Mouse (Mus musculus) heart, embryonic 11.5 days (tissue): Measurements from ENCODE around the gene Olfr776. TPM values are rescaled to one million over a fixed set of nuclear protein-coding genes. Genes with fewer than 3 reads are reported as not detected.
"Not testable (repeated sequence)": the region's sequence is repeated elsewhere in the genome, so short reads cannot be mapped to it uniquely, and the experiment has no call there.

Source experiments
- ATAC-seq: fragments of 200-750 bp; cut with Nextera tagmentation; replicated peaks from 2 replicates; pipeline ENCODE4 v1.8.0; 2017; ENCODE audit warnings: moderate library complexity; ENCODE audit not compliant: insufficient number of reproducible peaks, low FRiP score, low TSS enrichment
- H3K27ac ChIP-seq: fragments of 300-500 bp; sonication (generic); 2 replicates; pipeline ENCODE4 v1.5.1; 2014; ENCODE audit warnings: mild to moderate bottlenecking, low read depth, low read length
- H3K27me3 ChIP-seq: fragments of 300-500 bp; sonication (generic); 2 replicates; pipeline ENCODE4 v1.6.1; 2014; ENCODE audit warnings: mild to moderate bottlenecking, low read length, mixed read lengths; ENCODE audit not compliant: control insufficient read depth, insufficient read depth
- H3K36me3 ChIP-seq: fragments of 300-500 bp; sonication (generic); 2 replicates; pipeline ENCODE4 v1.6.1; 2014; ENCODE audit warnings: mild to moderate bottlenecking, low read length, moderate library complexity, mixed read lengths; ENCODE audit not compliant: control insufficient read depth, insufficient read depth
- H3K4me1 ChIP-seq: fragments of 300-500 bp; sonication (generic); 2 replicates; pipeline ENCODE4 v1.6.1; 2014; ENCODE audit warnings: low read length; ENCODE audit not compliant: control insufficient read depth, insufficient read depth
- H3K4me2 ChIP-seq: fragments of 300-500 bp; sonication (generic); 2 replicates; pipeline ENCODE4 v1.6.1; 2014; ENCODE audit warnings: mild to moderate bottlenecking, moderate library complexity
- H3K4me3 ChIP-seq: fragments of 300-500 bp; sonication (generic); 2 replicates; pipeline ENCODE4 v1.5.1; 2014; ENCODE audit warnings: low read depth, low read length
- H3K9ac ChIP-seq: fragments of 300-500 bp; sonication (generic); 2 replicates; pipeline ENCODE4 v1.6.1; 2014; ENCODE audit warnings: mild to moderate bottlenecking, low read depth, low read length, moderate library complexity
- H3K9me3 ChIP-seq: fragments of 300-500 bp; sonication (generic); replicated peaks from 2 replicates; pipeline ENCODE4 v1.6.1; 2016; ENCODE audit warnings: low read length; ENCODE audit not compliant: control insufficient read depth
- WGBS: fragments of 180-500 bp; shearing (Covaris S2); extraction: QIAGEN DNeasy Blood & Tissue Kit; methylation state at CpG from one replicate; pipeline ENCODE4 v1.1.7; 2014; ENCODE audit not compliant: insufficient replicate concordance; 5-methylcytosine and 5-hydroxymethylcytosine counted together
- polyA plus RNA-seq: library from polyadenylated mRNA; unstranded; fragments of >200 nt; fragmentation: Nextera tagmentation; extraction: Ambion mirVana; gene quantifications from 2 replicates; pipeline ENCODE4 v1.2.1, GENCODE M21; 2014

The Olfr776 gene
- not detected in 2 replicates for polyA plus RNA-seq

- Histone ChIP-seq H3K27me3 (no peaks in the 10 kb centered on the region), H3K4me3 (no peak within 1 kb of the TSS), H3K9ac (no peak within 1 kb of the TSS), H3K4me1 (no peaks in the 10 kb centered on the region), H3K36me3 (no peaks in the 10 kb centered on the region), H3K4me2 (no peak within 1 kb of the TSS), H3K27ac (no peak within 1 kb of the TSS), H3K9me3 (no peaks in the 10 kb centered on the region)
- no peak for ATAC-seq
Measured at GRCm38 (mm10) chr10:129258827-129259226, at the start of gene Olfr776. Gene Olfr776 (plus strand): TSS chr10:129259127.

- Histone ChIP-seq H3K9ac (no peak overlapping the region), H3K4me2 (no peak overlapping the region), H3K27me3 (no peaks in the 10 kb centered on the region), H3K27ac (no peak overlapping the region), H3K9me3 (no peaks in the 10 kb centered on the region; the same call in 1 of the 2 replicates), H3K4me1 (no peaks in the 10 kb centered on the region), H3K36me3 (no peaks in the 10 kb centered on the region), H3K4me3 (no peak overlapping the region)
- WGBS, result 74% methylated on average over 1 of the region's 1 CpGs
- ATAC-seq, result no peak
Measured at GRCm38 (mm10) chr10:129230737-129231136, 28.2 kb upstream of the Olfr776 start.

- H3K27ac ChIP-seq, result no peak within 1 kb of the TSS
- no peak within 1 kb of the TSS for H3K4me3 ChIP-seq
- H3K4me2 ChIP-seq, result no peak within 1 kb of the TSS
- no peak for ATAC-seq
- 67% methylated on average over 2 of the region's 2 CpGs for WGBS
- H3K9ac ChIP-seq, result no peak within 1 kb of the TSS
- H3K4me1 ChIP-seq, result no peaks in the 10 kb centered on the region
- H3K27me3 ChIP-seq, result no peaks in the 10 kb centered on the region
- H3K36me3 ChIP-seq, result no peaks in the 10 kb centered on the region
- H3K9me3 ChIP-seq, result no peaks in the 10 kb centered on the region
Measured at GRCm38 (mm10) chr10:129235904-129236303, 23.0 kb upstream of the Olfr776 start, which contains the start of gene Olfr774. Gene Olfr774 (plus strand): TSS chr10:129236204.

GRCm38 (mm10) chr10:129248112-129248511 is 10.8 kb upstream of the Olfr776 start, which contains the start of gene Olfr775:
Gene Olfr775 (plus strand): TSS chr10:129248412.
- no peak for ATAC-seq

GRCm38 (mm10) chr10:129271081-129271535 is 12.2 kb downstream of the Olfr776 start, which contains the start of gene Olfr777:
Gene Olfr777 (minus strand): TSS chr10:129271485.
- ATAC-seq, result no peak

More at GRCm38 (mm10) chr10:129248112-129248511, 10.8 kb upstream of the Olfr776 start, which contains the start of gene Olfr775:
- Histone ChIP-seq H3K4me1 (no peaks in the 10 kb centered on the region), H3K27ac (no peak within 1 kb of the TSS), H3K36me3 (no peaks in the 10 kb centered on the region), H3K27me3 (no peaks in the 10 kb centered on the region), H3K4me2 (no peak within 1 kb of the TSS), H3K9ac (no peak within 1 kb of the TSS), H3K9me3 (no peaks in the 10 kb centered on the region), H3K4me3 (no peak within 1 kb of the TSS)
- WGBS, result 69% methylated on average over 3 of the region's 3 CpGs

GRCm38 (mm10) chr10:129312973-129313372 is 54.0 kb downstream of the Olfr776 start:
- not testable (repeated sequence) for H3K4me1 ChIP-seq, H3K4me3 ChIP-seq, H3K9me3 ChIP-seq, ATAC-seq, H3K36me3 ChIP-seq, H3K4me2 ChIP-seq, H3K27me3 ChIP-seq, H3K9ac ChIP-seq, H3K27ac ChIP-seq
- 46% methylated on average over 1 of the region's 1 CpGs for WGBS

More at GRCm38 (mm10) chr10:129271081-129271535, 12.2 kb downstream of the Olfr776 start, which contains the start of gene Olfr777:
- H3K36me3 ChIP-seq, result no peaks in the 10 kb centered on the region
- no peak within 1 kb of the TSS for H3K4me3 ChIP-seq
- H3K4me2 ChIP-seq, result no peak within 1 kb of the TSS
- H3K4me1 ChIP-seq, result no peaks in the 10 kb centered on the region
- H3K9me3 ChIP-seq, result no peaks in the 10 kb centered on the region
- no peaks in the 10 kb centered on the region for H3K27me3 ChIP-seq
- 87% methylated on average over 2 of the region's 2 CpGs for WGBS
- no peak within 1 kb of the TSS for H3K9ac ChIP-seq
- H3K27ac ChIP-seq, result no peak within 1 kb of the TSS

- not testable (repeated sequence) for H3K27ac ChIP-seq
- no CpG with 5 or more reads among the region's 1 CpGs for WGBS
Measured at GRCm38 (mm10) chr10:129313521-129313920, 54.6 kb downstream of the Olfr776 start.

More at GRCm38 (mm10) chr10:129313521-129313920, 54.6 kb downstream of the Olfr776 start:
- H3K9ac ChIP-seq, H3K4me1 ChIP-seq, H3K4me2 ChIP-seq, H3K9me3 ChIP-seq, H3K4me3 ChIP-seq, H3K27me3 ChIP-seq, H3K36me3 ChIP-seq, ATAC-seq: not testable (repeated sequence)
